Mouse (Mus musculus) liver, embryonic 13.5 days (tissue): ENCODE results near the gene Dera. TPM values are rescaled to one million over a fixed set of nuclear protein-coding genes. Genes with fewer than 3 reads are reported as not detected.

ENCODE experiments used
- ATAC-seq: fragments of 200-750 bp; cut with Nextera tagmentation; 2 replicates; pipeline ENCODE4 v1.8.0; 2017; ENCODE audit warnings: low read depth, mild to moderate bottlenecking, moderate number of reproducible peaks, moderate library complexity
- DNase-seq: peaks from one replicate; pipeline ENCODE4 v3.0.0; 2022
- H3K27ac ChIP-seq: fragments of 300-500 bp; sonication (generic); 2 replicates; pipeline ENCODE4 v1.5.1; 2015; ENCODE audit warnings: moderate library complexity, mild to moderate bottlenecking, inconsistent platforms
- H3K27me3 ChIP-seq: fragments of 300-500 bp; sonication (generic); 2 replicates; pipeline ENCODE4 v1.6.1; 2015; ENCODE audit warnings: mild to moderate bottlenecking, inconsistent platforms
- H3K36me3 ChIP-seq: fragments of 300-500 bp; sonication (generic); 2 replicates; pipeline ENCODE4 v1.6.1; 2015; ENCODE audit warnings: mild to moderate bottlenecking, inconsistent platforms
- H3K4me1 ChIP-seq: fragments of 300-500 bp; sonication (generic); replicated peaks from 2 replicates; pipeline ENCODE4 v1.6.1; 2015; ENCODE audit warnings: inconsistent platforms
- H3K4me2 ChIP-seq: fragments of 300-500 bp; sonication (generic); 2 replicates; pipeline ENCODE4 v1.6.1; 2015; ENCODE audit warnings: inconsistent platforms, mild to moderate bottlenecking, moderate library complexity
- H3K4me3 ChIP-seq: fragments of 300-500 bp; sonication (generic); replicated peaks from 2 replicates; pipeline ENCODE4 v1.5.1; 2015; ENCODE audit warnings: mild to moderate bottlenecking, inconsistent platforms
- H3K9ac ChIP-seq: fragments of 300-500 bp; sonication (generic); 2 replicates; pipeline ENCODE4 v1.6.1; 2015; ENCODE audit warnings: mild to moderate bottlenecking, inconsistent platforms
- H3K9me3 ChIP-seq: fragments of 300-500 bp; sonication (generic); replicated peaks from 2 replicates; pipeline ENCODE4 v1.6.1; 2016; ENCODE audit warnings: inconsistent platforms
- WGBS: fragments of 180-500 bp; shearing (Covaris S2); methylation state at CpG from one replicate; pipeline ENCODE4 v1.1.7; 2015; ENCODE audit not compliant: insufficient replicate concordance; 5-methylcytosine and 5-hydroxymethylcytosine counted together
- polyA plus RNA-seq: library from polyadenylated mRNA; unstranded; fragments of >200 nt; fragmentation: Nextera tagmentation; extraction: Ambion mirVana; gene quantifications from 2 replicates; pipeline ENCODE4 v1.2.1, GENCODE M21; 2015

The Dera gene
- polyA plus RNA-seq, 1 experiment from 2014 or later = 53.1 TPM

GRCm38 (mm10) chr6:137789658-137790057, 35.3 kb downstream of the Dera start:
- no peaks in the 10 kb centered on the region for H3K27me3 ChIP-seq
- no peak overlapping the region for H3K27ac ChIP-seq
- no peaks in the 10 kb centered on the region for H3K4me1 ChIP-seq
- no peak overlapping the region for H3K4me2 ChIP-seq
- DNase-seq (no peak), ATAC-seq (no peak)
- no peak overlapping the region for H3K9ac ChIP-seq
- no peaks in the 10 kb centered on the region for H3K9me3 ChIP-seq
- WGBS = 65% methylated on average over 2 of the region's 2 CpGs
- no peak overlapping the region for H3K4me3 ChIP-seq
- peaks cover 12% of the 10 kb centered on the region; the same call in 1 of the 2 replicates for H3K36me3 ChIP-seq

- H3K36me3 ChIP-seq = peaks cover 23% of the 10 kb centered on the region
- H3K27me3 ChIP-seq = no peaks in the 10 kb centered on the region
- no peak overlapping the region for H3K4me2 ChIP-seq
- DNase-seq (no peak), ATAC-seq (no peak)
- H3K4me3 ChIP-seq = no peak overlapping the region
- H3K9me3 ChIP-seq = no peaks in the 10 kb centered on the region
- 19% methylated on average over 2 of the region's 2 CpGs for WGBS
- H3K4me1 ChIP-seq = no peaks in the 10 kb centered on the region
- H3K9ac ChIP-seq = no peak overlapping the region
- H3K27ac ChIP-seq = no peak overlapping the region
Observed at GRCm38 (mm10) chr6:137795494-137795893, 41.1 kb downstream of the Dera start.

- Histone ChIP-seq H3K27ac (no peak overlapping the region), H3K4me1 (no peaks in the 10 kb centered on the region), H3K9ac (no peak overlapping the region), H3K27me3 (no peaks in the 10 kb centered on the region), H3K4me2 (no peak overlapping the region), H3K36me3 (peaks cover 21% of the 10 kb centered on the region), H3K4me3 (no peak overlapping the region), H3K9me3 (no peaks in the 10 kb centered on the region)
- 71% methylated on average over 29 of the region's 29 CpGs for WGBS
- DNase-seq (no peak), ATAC-seq (no peak)
Observed at GRCm38 (mm10) chr6:137796596-137797567, 42.5 kb downstream of the Dera start.

DNA sequence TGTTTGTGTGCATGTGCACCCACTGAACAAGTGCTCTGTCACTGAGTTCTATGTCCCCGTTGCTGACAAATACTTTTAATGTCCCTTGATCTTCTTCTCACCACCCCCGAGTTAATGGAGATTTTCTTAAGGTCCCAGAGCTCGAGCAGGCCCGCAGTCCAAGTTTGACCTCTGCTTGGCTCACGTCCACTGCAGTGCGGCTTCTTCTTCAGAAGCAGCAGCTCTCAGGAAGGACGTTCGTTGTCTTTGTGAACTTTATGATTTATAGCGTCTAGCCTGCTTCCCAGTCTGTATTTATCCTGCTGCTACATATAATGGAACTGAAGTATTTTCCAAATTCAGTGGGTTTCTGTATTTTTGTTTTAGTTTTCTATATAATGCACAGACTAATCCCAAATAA, 44.9 kb downstream of the Dera start:
- Histone ChIP-seq H3K4me1 (no peaks in the 10 kb centered on the region), H3K27ac (no peak overlapping the region), H3K4me3 (no peak overlapping the region), H3K36me3 (peaks cover 19% of the 10 kb centered on the region), H3K9ac (no peak overlapping the region), H3K4me2 (no peak overlapping the region), H3K9me3 (no peaks in the 10 kb centered on the region), H3K27me3 (no peaks in the 10 kb centered on the region)
- 81% methylated on average over 9 of the region's 9 CpGs for WGBS
- no peak for DNase-seq
- ATAC-seq = no peak

DNA sequence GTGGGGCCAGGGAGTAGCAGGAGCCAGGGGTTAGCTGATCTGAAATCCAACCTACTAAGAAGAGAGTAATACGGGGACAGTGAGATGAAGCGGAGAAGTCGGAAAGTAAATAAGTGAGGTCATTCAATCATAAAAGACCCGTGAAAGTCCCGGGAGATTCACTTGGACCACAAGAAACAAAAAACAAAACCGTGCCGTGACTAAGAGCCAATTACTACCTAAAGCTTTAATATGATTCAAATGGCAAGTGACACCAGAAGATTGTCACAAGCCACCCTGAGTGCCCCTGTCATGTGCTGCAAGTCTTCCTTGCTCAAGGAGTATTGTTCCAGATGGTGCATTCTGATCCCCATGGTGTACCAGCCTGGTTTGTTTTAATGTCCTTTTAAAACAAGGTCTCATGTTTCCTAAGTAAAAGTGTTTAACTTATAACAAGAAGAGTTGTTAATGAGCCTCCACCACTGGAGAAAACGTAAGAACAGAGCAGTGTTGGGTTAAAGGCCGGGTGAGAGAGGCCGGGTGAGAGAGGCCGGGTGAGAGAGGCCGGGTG, 49.2 kb downstream of the Dera start:
- DNase-seq = no peak
- H3K4me2 ChIP-seq = no peak overlapping the region
- no peak for ATAC-seq
- no peaks in the 10 kb centered on the region for H3K27me3 ChIP-seq
- no peak overlapping the region for H3K27ac ChIP-seq
- H3K9me3 ChIP-seq = no peaks in the 10 kb centered on the region
- 82% methylated on average over 12 of the region's 12 CpGs for WGBS
- no peak overlapping the region for H3K9ac ChIP-seq
- no peaks in the 10 kb centered on the region for H3K4me1 ChIP-seq
- H3K4me3 ChIP-seq = no peak overlapping the region
- peaks cover 13% of the 10 kb centered on the region for H3K36me3 ChIP-seq

DNA sequence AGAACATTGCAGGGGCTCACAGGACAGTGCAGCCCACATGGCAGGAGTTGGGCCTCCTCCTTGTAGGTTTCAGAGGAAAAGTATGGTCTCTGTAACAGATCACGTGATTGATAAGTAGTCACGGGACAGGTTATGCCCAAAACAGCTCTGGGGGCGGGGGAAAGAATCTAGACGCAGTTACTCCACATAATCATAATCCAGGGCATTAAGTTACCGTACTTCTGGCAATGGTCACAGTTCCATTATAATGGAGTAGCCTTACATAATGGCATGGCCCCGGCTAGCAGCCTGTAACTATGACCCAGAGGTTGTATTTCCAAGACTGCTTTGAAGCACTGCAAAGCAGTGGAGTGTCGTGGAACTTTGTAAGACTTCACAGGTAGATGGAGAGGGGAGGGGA, 49.8 kb downstream of the Dera start:
- H3K4me3 ChIP-seq = no peak overlapping the region
- WGBS = 75% methylated on average over 7 of the region's 7 CpGs
- no peaks in the 10 kb centered on the region for H3K9me3 ChIP-seq
- H3K36me3 ChIP-seq = peaks cover 11% of the 10 kb centered on the region
- no peak overlapping the region for H3K4me2 ChIP-seq
- no peak overlapping the region for H3K9ac ChIP-seq
- H3K27ac ChIP-seq = no peak overlapping the region
- H3K27me3 ChIP-seq = no peaks in the 10 kb centered on the region
- H3K4me1 ChIP-seq = no peaks in the 10 kb centered on the region
- ATAC-seq = no peak
- no peak for DNase-seq

GRCm38 (mm10) chr6:137804606-137805005, 50.3 kb downstream of the Dera start:
- no peak for DNase-seq
- Histone ChIP-seq H3K9me3 (no peaks in the 10 kb centered on the region), H3K4me3 (no peak overlapping the region), H3K9ac (no peak overlapping the region), H3K27me3 (no peaks in the 10 kb centered on the region), H3K36me3 (peaks cover 8% of the 10 kb centered on the region), H3K4me2 (no peak overlapping the region), H3K4me1 (no peaks in the 10 kb centered on the region), H3K27ac (no peak overlapping the region)
- 77% methylated on average over 9 of the region's 9 CpGs for WGBS
- ATAC-seq = no peak

DNA sequence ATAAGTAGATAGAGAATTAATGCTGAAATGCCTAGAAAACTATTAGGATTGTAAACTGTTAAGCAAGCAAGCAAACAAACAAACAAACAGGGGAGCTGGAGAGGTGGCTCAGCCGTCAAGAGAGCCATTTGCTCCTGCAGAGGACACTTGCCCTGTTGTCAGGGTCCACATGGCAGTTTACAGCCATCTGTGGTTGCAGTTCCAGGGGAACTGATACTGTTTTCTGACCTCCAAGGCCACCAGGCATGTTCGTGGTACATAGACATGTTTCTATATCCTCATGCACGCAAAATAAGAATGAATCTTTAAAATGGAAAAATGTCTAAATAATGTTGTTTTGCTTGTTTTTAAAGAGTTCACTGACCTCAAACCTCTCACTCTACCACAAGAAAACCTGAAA, 52.0 kb downstream of the Dera start:
- 0 out of 2 replicates have a peak, but pooled peaks cover 3% of the 10 kb centered on the region for H3K4me1 ChIP-seq
- 0 out of 2 replicates have a peak, but pooled peaks cover 3% of the 10 kb centered on the region for H3K36me3 ChIP-seq
- no peaks in the 10 kb centered on the region for H3K9me3 ChIP-seq
- DNase-seq (no peak), ATAC-seq (no peak)
- WGBS = 75% methylated on average over 3 of the region's 3 CpGs
- no peaks in the 10 kb centered on the region for H3K27me3 ChIP-seq
- no peak overlapping the region for H3K27ac ChIP-seq
- H3K4me2 ChIP-seq = no peak overlapping the region
- no peak overlapping the region for H3K9ac ChIP-seq
- no peak overlapping the region for H3K4me3 ChIP-seq

DNA sequence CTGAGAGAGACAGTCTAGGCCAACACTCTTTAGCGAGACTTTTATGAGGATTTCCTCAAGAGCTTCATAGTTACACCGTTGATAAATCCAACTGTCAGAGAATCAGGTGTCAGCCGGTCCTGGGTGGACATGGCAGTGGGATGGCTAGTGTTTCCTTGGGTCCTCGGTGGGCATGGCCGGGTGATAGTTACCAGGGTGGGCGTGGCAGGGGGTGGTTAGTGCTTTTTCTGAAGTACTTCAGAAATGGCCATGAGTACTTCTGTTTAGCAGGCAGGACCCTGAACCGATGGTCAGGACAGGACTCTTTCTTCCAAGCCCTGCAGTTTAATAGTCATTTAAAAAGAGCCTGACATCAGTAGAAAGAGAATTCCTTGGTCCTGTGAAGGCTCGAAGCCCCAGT, 52.5 kb downstream of the Dera start:
- no peak overlapping the region for H3K4me2 ChIP-seq
- H3K27ac ChIP-seq = no peak overlapping the region
- H3K4me3 ChIP-seq = no peak overlapping the region
- H3K27me3 ChIP-seq = no peaks in the 10 kb centered on the region
- H3K9ac ChIP-seq = no peak overlapping the region
- H3K4me1 ChIP-seq = 0 out of 2 replicates have a peak, but pooled peaks cover 3% of the 10 kb centered on the region
- DNase-seq (no peak), ATAC-seq (no peak)
- H3K36me3 ChIP-seq = 0 out of 2 replicates have a peak, but pooled peaks cover 3% of the 10 kb centered on the region
- 77% methylated on average over 8 of the region's 8 CpGs for WGBS
- H3K9me3 ChIP-seq = no peaks in the 10 kb centered on the region

DNA sequence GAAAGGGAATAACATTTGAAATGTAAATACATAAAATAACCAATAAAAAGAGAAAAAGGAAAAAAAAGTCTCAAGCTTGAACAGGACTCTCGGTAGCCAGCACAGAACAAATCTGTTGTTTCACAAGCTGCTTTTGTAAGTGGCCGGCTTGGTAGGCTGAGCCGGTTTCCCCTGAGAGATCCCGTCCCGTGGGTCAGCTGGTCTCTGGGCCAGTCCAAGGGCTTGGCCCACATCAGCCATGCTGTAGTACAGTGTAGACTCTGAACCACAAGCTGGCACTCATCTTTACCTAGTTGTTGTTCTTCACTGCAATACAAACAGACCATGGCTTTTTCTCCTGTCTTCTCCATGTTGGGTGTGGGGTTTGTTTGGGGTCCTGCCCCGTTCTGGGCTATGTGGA, 53.0 kb downstream of the Dera start:
- Histone ChIP-seq H3K27ac (no peak overlapping the region), H3K9ac (no peak overlapping the region), H3K9me3 (no peaks in the 10 kb centered on the region), H3K4me3 (no peak overlapping the region), H3K4me1 (0 out of 2 replicates have a peak, but pooled peaks cover 3% of the 10 kb centered on the region), H3K27me3 (no peaks in the 10 kb centered on the region), H3K4me2 (no peak overlapping the region), H3K36me3 (0 out of 2 replicates have a peak, but pooled peaks cover 5% of the 10 kb centered on the region)
- DNase-seq (no peak), ATAC-seq (no peak)
- WGBS = 72% methylated on average over 6 of the region's 6 CpGs

DNA sequence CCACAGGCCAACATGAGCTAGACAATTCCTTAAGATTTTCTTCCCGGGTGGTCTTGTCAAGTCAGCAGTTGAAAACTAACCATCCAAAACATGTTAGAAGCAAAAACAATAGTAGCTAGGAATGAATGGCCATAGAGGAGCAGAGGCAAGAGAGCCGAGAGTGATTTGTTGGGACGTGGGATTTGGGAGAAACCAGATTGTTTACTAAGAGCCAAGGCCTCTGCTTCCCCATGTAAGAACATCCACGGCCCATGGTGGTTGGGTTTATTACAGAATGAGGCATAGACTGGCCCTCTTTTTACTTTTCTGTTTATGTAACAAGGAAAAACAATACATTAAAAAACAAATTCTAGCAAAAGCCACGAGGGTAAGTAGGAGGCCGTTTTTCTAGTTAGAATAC, 54.4 kb downstream of the Dera start:
- no peak overlapping the region for H3K4me2 ChIP-seq
- no peaks in the 10 kb centered on the region for H3K27me3 ChIP-seq
- no peaks in the 10 kb centered on the region for H3K9me3 ChIP-seq
- no peak overlapping the region for H3K4me3 ChIP-seq
- H3K9ac ChIP-seq = no peak overlapping the region
- DNase-seq (no peak), ATAC-seq (no peak)
- 0 out of 2 replicates have a peak, but pooled peaks cover 3% of the 10 kb centered on the region for H3K4me1 ChIP-seq
- H3K36me3 ChIP-seq = 0 out of 2 replicates have a peak, but pooled peaks cover 5% of the 10 kb centered on the region
- no peak overlapping the region for H3K27ac ChIP-seq
- WGBS = 75% methylated on average over 6 of the region's 6 CpGs
